Mouse (Mus musculus) MEL (cell line): Measurements from ENCODE around the gene Tanc1. TPM values are rescaled to one million over a fixed set of nuclear protein-coding genes. Genes with fewer than 3 reads are reported as not detected.
A peak's percentile ranks its signal among the peaks of the same experiment; 100 is the strongest.

Experiments
- DNase-seq: peaks from one replicate; pipeline ENCODE4 v3.0.0; 2011; ENCODE audit warnings: low read depth, low spot score
- H3K27ac ChIP-seq: 2 replicates; pipeline ENCODE4 v1.5.1; 2012; ENCODE audit warnings: low read depth, mild to moderate bottlenecking, control low read depth, low read length, moderate library complexity; ENCODE audit not compliant: control insufficient read depth
- H3K27me3 ChIP-seq, 2 experiments: fragments of 150-350 bp in 1 of 2; sonication (generic) in 1 of 2; 2 replicates each; pipeline ENCODE4 v1.6.1; 2012; ENCODE audit warnings: low read length in 2 of 2, mild to moderate bottlenecking in 2 of 2, improper control_type of control experiment in 1 of 2, moderate library complexity in 1 of 2; ENCODE audit not compliant: insufficient read depth in 2 of 2, control insufficient read depth in 1 of 2
- H3K36me3 ChIP-seq, 2 experiments: 2 replicates each; pipeline ENCODE4 v1.6.1; 2012 to 2014; ENCODE audit warnings: low read length in 2 of 2, improper control_type of control experiment in 1 of 2, inconsistent platforms in 1 of 2, mild to moderate bottlenecking in 1 of 2; ENCODE audit not compliant: insufficient read depth in 2 of 2, control insufficient read depth in 1 of 2
- H3K4me1 ChIP-seq, 2 experiments: fragments of 150-350 bp in 1 of 2; sonication (generic) in 1 of 2; 2 replicates each; pipeline ENCODE4 v1.6.1; 2012; ENCODE audit warnings: low read length in 2 of 2, improper control_type of control experiment in 1 of 2, mild to moderate bottlenecking in 1 of 2; ENCODE audit not compliant: insufficient read depth in 2 of 2, control insufficient read depth in 1 of 2
- H3K4me3 ChIP-seq, 2 experiments: fragments of 150-350 bp in 1 of 2; sonication (generic) in 1 of 2; 2 replicates each; pipeline ENCODE4 v1.5.1; 2012; ENCODE audit warnings: low read depth in 2 of 2, low read length in 2 of 2, mild to moderate bottlenecking in 2 of 2, moderate library complexity in 2 of 2, control low read depth in 1 of 2, improper control_type of control experiment in 1 of 2; ENCODE audit not compliant: control insufficient read depth in 1 of 2, insufficient read depth in 1 of 2
- H3K79me2 ChIP-seq: 2 replicates; pipeline ENCODE4 v1.6.1; 2012; ENCODE audit warnings: mild to moderate bottlenecking, low read length, moderate library complexity; ENCODE audit not compliant: control insufficient read depth, poor library complexity, insufficient read depth
- H3K9ac ChIP-seq: 2 replicates; pipeline ENCODE4 v1.6.1; 2012; ENCODE audit warnings: low read depth, mild to moderate bottlenecking, control low read depth, low read length, moderate library complexity; ENCODE audit not compliant: control insufficient read depth, poor library complexity, severe bottlenecking
- H3K9me3 ChIP-seq: fragments of 150-350 bp; sonication (generic); replicated peaks from 2 replicates; pipeline ENCODE4 v1.6.1; 2012; ENCODE audit warnings: mild to moderate bottlenecking, low read length, improper control_type of control experiment, moderate library complexity; ENCODE audit not compliant: insufficient read depth
- CHD1 ChIP-seq: IDR thresholded peaks from 2 replicates; pipeline ENCODE4 v1.6.1; 2012; ENCODE audit warnings: low read depth, mild to moderate bottlenecking, inconsistent platforms, low read length, improper control_type of control experiment
- CTCF ChIP-seq, 3 experiments: IDR thresholded peaks in 2 of 3; conservative IDR thresholded peaks in 1 of 3; 2 replicates each; pipeline ENCODE4 v1.5.1; 2011 to 2012; ENCODE audit warnings: low read length in 3 of 3, low read depth in 2 of 3, mild to moderate bottlenecking in 2 of 3, improper control_type of control experiment in 1 of 3, inconsistent platforms in 1 of 3, mixed read lengths in 1 of 3, moderate library complexity in 1 of 3; ENCODE audit not compliant: control insufficient read depth in 1 of 3, insufficient read depth in 1 of 3, poor library complexity in 1 of 3, severe bottlenecking in 1 of 3
- E2F4 ChIP-seq: IDR thresholded peaks from 2 replicates; pipeline ENCODE4 v1.6.1; 2011; ENCODE audit warnings: low read depth, low read length, improper control_type of control experiment, borderline replicate concordance
- ELF1 ChIP-seq: IDR thresholded peaks from 2 replicates; pipeline ENCODE4 v1.6.1; 2014; ENCODE audit warnings: low read depth, mild to moderate bottlenecking, inconsistent platforms, low read length, improper control_type of control experiment, moderate library complexity
- ETS1 ChIP-seq: IDR thresholded peaks from 2 replicates; pipeline ENCODE4 v1.6.1; 2012; ENCODE audit warnings: low read depth, mild to moderate bottlenecking, inconsistent platforms, low read length, improper control_type of control experiment, moderate library complexity
- GABPA ChIP-seq: IDR thresholded peaks from 2 replicates; pipeline ENCODE4 v1.6.1; 2012; ENCODE audit warnings: low read depth, mild to moderate bottlenecking, inconsistent platforms, low read length, improper control_type of control experiment, moderate library complexity
- GATA1 ChIP-seq: IDR thresholded peaks from 2 replicates; pipeline ENCODE4 v1.6.1; 2011; ENCODE audit warnings: low read depth, low read length, improper control_type of control experiment
- MAZ ChIP-seq: IDR thresholded peaks from 2 replicates; pipeline ENCODE4 v1.6.1; 2012; ENCODE audit warnings: low read depth, mild to moderate bottlenecking, inconsistent platforms, low read length, improper control_type of control experiment
- MEF2A ChIP-seq: IDR thresholded peaks from 2 replicates; pipeline ENCODE4 v1.6.1; 2014; ENCODE audit warnings: low read depth, mild to moderate bottlenecking, inconsistent platforms, low read length, improper control_type of control experiment; ENCODE audit not compliant: poor library complexity, insufficient replicate concordance, severe bottlenecking; ENCODE audit errors: extremely low read depth
- MYB ChIP-seq: IDR thresholded peaks from 2 replicates; pipeline ENCODE4 v1.6.1; 2011; ENCODE audit warnings: mild to moderate bottlenecking, low read depth, low read length, improper control_type of control experiment
- MYC ChIP-seq: IDR thresholded peaks from 2 replicates; pipeline ENCODE4 v1.6.1; 2011; ENCODE audit warnings: low read depth, mild to moderate bottlenecking, low read length, improper control_type of control experiment, moderate library complexity
- NELFE ChIP-seq: IDR thresholded peaks from 2 replicates; pipeline ENCODE4 v1.6.1; 2011; ENCODE audit warnings: low read depth, low read length, improper control_type of control experiment
- RAD21 ChIP-seq: IDR thresholded peaks from 2 replicates; pipeline ENCODE4 v1.6.1; 2011; ENCODE audit warnings: mild to moderate bottlenecking, low read depth, low read length, improper control_type of control experiment
- SMC3 ChIP-seq: IDR thresholded peaks from 2 replicates; pipeline ENCODE4 v1.6.1; 2011; ENCODE audit warnings: low read depth, low read length, improper control_type of control experiment
- TAL1 ChIP-seq: IDR thresholded peaks from 2 replicates; pipeline ENCODE4 v1.6.1; 2012; ENCODE audit warnings: mild to moderate bottlenecking, inconsistent platforms, low read length, moderate library complexity, mixed read lengths
- TCF12 ChIP-seq: IDR thresholded peaks from 2 replicates; pipeline ENCODE4 v1.6.1; 2014; ENCODE audit warnings: low read depth, mild to moderate bottlenecking, inconsistent platforms, low read length, improper control_type of control experiment, moderate library complexity
- UBTF ChIP-seq: IDR thresholded peaks from 2 replicates; pipeline ENCODE4 v1.6.1; 2012; ENCODE audit warnings: low read depth, mild to moderate bottlenecking, inconsistent platforms, low read length, improper control_type of control experiment, moderate library complexity, borderline replicate concordance; ENCODE audit not compliant: insufficient read depth
- ZKSCAN1 ChIP-seq: IDR thresholded peaks from 2 replicates; pipeline ENCODE4 v1.6.1; 2012; ENCODE audit warnings: low read depth, mild to moderate bottlenecking, inconsistent platforms, low read length, improper control_type of control experiment, moderate library complexity
- ZNF384 ChIP-seq: IDR thresholded peaks from 2 replicates; pipeline ENCODE4 v1.6.1; 2012; ENCODE audit warnings: low read depth, mild to moderate bottlenecking, inconsistent platforms, low read length, improper control_type of control experiment
- polyA plus RNA-seq, 2 experiments: library from polyadenylated mRNA; stranded (reverse) in 1 of 2; unstranded in 1 of 2; fragments of >175 nt in 1 of 2; fragments of >200 nt in 1 of 2; gene quantifications; 2 replicates each; pipeline versions ENCODE4 v1.2.1 to v1.2.4; 2012; ENCODE audit warnings: low replicate concordance in 2 of 2, low read depth in 1 of 2; ENCODE audit not compliant: insufficient read length in 2 of 2, insufficient read depth in 1 of 2, missing spikeins in 1 of 2
- total RNA-seq: library from RNA; depleted of rRNA; stranded (reverse); fragments of 300-350 nt; gene quantifications from 2 replicates; pipeline ENCODE4 v1.2.3, GENCODE M21; 2012

The Tanc1 gene
- total and polyA plus RNA-seq, 3 experiments: 0.54 to 0.78 TPM; not detected in 1

DNA sequence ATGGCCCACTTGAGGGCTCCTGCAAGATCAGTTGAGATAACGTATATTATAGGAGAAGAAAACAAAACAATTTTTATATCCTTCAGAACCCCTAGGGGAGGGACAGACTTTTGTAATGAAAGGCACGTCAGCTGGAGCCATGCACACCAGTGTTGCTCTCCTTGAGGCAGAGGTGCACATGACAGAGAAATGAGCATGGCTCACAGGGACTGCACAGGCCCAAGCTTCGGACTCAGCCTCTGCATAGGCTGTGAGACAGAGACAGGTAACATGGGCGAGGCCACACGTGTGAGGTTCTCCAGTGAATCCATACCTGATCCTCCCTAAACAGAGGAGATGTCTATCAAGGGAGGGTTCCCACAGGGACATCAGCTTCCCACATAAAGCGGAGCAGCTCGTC, 217.9 kb downstream of the Tanc1 start:
- no peaks in the 10 kb centered on the region for H3K9me3 ChIP-seq
- H3K4me3 ChIP-seq: no peak overlapping the region
- H3K27ac ChIP-seq: no peak overlapping the region
- TF ChIP-seq TAL1: no peak
- no peak for TF ChIP-seq CTCF (IDR thresholded peaks at IDR 0.05 in 2 of 3, conservative IDR thresholded peaks at IDR 0.05 in 1 of 3; ENCODE audit: control insufficient read depth in 1 of 3, insufficient read depth in 1 of 3, low read depth in 2 of 3, low read length in 3 of 3, poor library complexity in 1 of 3, severe bottlenecking in 1 of 3)
- no peak for TF ChIP-seq CHD1
- TF ChIP-seq E2F4: no peak
- TF ChIP-seq ZKSCAN1: no peak
- TF ChIP-seq UBTF: no peak
- TF ChIP-seq NELFE: no peak
- H3K27me3 ChIP-seq: no peaks in the 10 kb centered on the region
- H3K9ac ChIP-seq: no peak overlapping the region
- no peak for DNase-seq
- no peaks in the 10 kb centered on the region for H3K79me2 ChIP-seq
- no peaks in the 10 kb centered on the region for H3K36me3 ChIP-seq
- no peaks in the 10 kb centered on the region for H3K4me1 ChIP-seq

DNA sequence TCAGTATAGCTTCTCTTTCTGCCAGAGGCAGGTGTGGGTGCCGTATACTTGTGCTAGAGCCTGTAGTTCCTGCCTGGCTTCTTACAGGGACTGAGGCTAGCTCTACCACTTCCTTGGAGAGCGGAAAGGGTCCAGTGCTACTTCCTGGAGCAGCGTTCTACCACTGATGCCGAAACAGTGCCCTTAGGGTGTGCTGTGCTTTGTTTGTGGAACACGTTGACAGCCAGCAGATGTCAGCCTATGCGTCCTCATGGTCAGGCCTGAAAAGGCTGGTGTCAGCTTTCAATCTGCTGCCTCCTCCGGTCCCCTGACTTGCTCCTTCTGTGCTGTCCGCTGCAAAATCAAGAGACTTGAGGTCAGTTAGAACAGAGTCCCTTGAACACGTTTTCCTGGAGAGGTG, 218.3 kb downstream of the Tanc1 start:
- no peaks in the 10 kb centered on the region for H3K79me2 ChIP-seq
- TF ChIP-seq RAD21: peak; percentile 3; the same call in 1 of the 2 replicates
- TF ChIP-seq MYB: no peak
- no peak for TF ChIP-seq ZNF384
- TF ChIP-seq TCF12: no peak
- TF ChIP-seq ELF1: no peak
- TF ChIP-seq GABPA: no peak
- TF ChIP-seq NELFE: no peak
- TF ChIP-seq ETS1: no peak
- TF ChIP-seq SMC3: peak; percentile 11; the same call in 1 of the 2 replicates
- TF ChIP-seq GATA1: no peak
- no peak for TF ChIP-seq MEF2A
- TF ChIP-seq CHD1: no peak
- no peak for TF ChIP-seq MAZ
- TF ChIP-seq MYC: no peak
- no peak overlapping the region for H3K9ac ChIP-seq
- H3K9me3 ChIP-seq: no peaks in the 10 kb centered on the region
- H3K4me3 ChIP-seq: no peak overlapping the region
- H3K27me3 ChIP-seq: no peaks in the 10 kb centered on the region
- H3K27ac ChIP-seq: no peak overlapping the region
- no peaks in the 10 kb centered on the region for H3K36me3 ChIP-seq
- H3K4me1 ChIP-seq: no peaks in the 10 kb centered on the region
- DNase-seq: no peak
